Mouse (Mus musculus): ENCODE measurements around the gene Nlrc4. TPM values are rescaled to one million over a fixed set of nuclear protein-coding genes. Genes with fewer than 3 reads are reported as not detected.

Gene Nlrc4
- polyA plus RNA-seq, 1 experiment from 2014 or later = 0.33 TPM

DNA sequence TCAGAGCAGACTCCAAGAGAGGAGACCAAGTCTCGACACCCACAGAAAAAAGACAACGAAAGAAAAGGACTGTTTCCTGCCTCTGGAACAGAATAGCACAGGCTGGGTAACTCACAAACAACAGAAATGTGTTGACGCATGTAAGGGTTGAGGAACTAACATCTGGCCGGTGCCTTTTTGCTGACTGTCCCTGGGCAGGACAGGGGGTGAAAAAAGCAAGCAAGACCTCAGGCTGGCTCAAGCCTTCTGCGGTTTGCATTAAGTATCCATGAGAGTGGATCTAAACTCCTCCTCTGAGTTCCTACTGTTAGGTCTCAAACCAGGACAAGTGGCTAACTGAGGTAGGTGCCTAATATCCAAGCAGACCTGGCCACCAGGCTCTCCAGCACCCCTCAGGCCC is 26.3 kb downstream of the Nlrc4 start:
- 84% methylated on average over 5 of the region's 5 CpGs for WGBS
- H3K9ac ChIP-seq (ENCODE audit: low read depth, low read length) = no peak overlapping the region
- ATAC-seq (replicated peaks; ENCODE audit: low FRiP score, low read depth) (no peak), DNase-seq (ENCODE audit: low spot score) (no peak)
- no peak overlapping the region for H3K27ac ChIP-seq
- TF ChIP-seq CTCF (IDR thresholded peaks at IDR 0.05; ENCODE audit: low read depth) = no peak
- H3K4me3 ChIP-seq (replicated peaks; ENCODE audit: low read depth, low read length) = no peak overlapping the region
- no peak overlapping the region for H3K4me2 ChIP-seq (ENCODE audit: low read length)
- H3K4me1 ChIP-seq (replicated peaks; ENCODE audit: insufficient read depth, low read length) = no peaks in the 10 kb centered on the region
- H3K9me3 ChIP-seq (replicated peaks; ENCODE audit: low read length) = no peaks in the 10 kb centered on the region
- H3K36me3 ChIP-seq (ENCODE audit: insufficient read depth, low read length) = 0 out of 2 replicates have a peak, but pooled peaks cover 9% of the 10 kb centered on the region
- H3K27me3 ChIP-seq (ENCODE audit: insufficient read depth, low read length) = no peaks in the 10 kb centered on the region

DNA sequence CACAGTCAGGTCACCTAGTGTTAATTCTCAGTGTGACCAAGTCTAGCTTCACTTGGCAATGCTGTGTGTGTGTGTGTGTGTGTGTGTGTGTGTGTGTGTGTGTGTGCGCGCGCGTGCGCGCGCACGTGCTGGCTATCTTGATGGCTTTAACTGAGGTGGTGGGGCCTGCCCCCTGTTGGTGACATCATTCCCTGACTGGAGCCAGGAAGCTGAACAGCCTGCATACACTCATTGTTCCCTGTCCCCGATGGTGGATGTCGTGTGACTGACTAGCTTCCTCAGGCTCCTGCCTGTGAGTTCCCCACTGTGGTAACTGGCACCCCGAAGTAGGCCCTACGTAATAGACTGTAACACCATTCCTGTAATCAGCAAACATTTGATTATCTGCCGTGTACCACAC is 27.5 kb downstream of the Nlrc4 start:
- no peak for ATAC-seq (replicated peaks; ENCODE audit: low FRiP score, low read depth)
- Histone ChIP-seq H3K9ac (ENCODE audit: low read depth, low read length) (no peak overlapping the region), H3K27me3 (ENCODE audit: insufficient read depth, low read length) (no peaks in the 10 kb centered on the region), H3K36me3 (ENCODE audit: insufficient read depth, low read length) (0 out of 2 replicates have a peak, but pooled peaks cover 16% of the 10 kb centered on the region), H3K27ac (no peak overlapping the region), H3K4me1 (replicated peaks; ENCODE audit: insufficient read depth, low read length) (no peaks in the 10 kb centered on the region), H3K4me2 (ENCODE audit: low read length) (no peak overlapping the region), H3K9me3 (replicated peaks; ENCODE audit: low read length) (no peaks in the 10 kb centered on the region), H3K4me3 (replicated peaks; ENCODE audit: low read depth, low read length) (no peak overlapping the region)
- WGBS = 85% methylated on average over 13 of the region's 13 CpGs
- DNase-seq (ENCODE audit: low spot score) = no peak
- peak; percentile 31; the same call in 1 of the 2 replicates for TF ChIP-seq CTCF (IDR thresholded peaks at IDR 0.05; ENCODE audit: low read depth)

DNA sequence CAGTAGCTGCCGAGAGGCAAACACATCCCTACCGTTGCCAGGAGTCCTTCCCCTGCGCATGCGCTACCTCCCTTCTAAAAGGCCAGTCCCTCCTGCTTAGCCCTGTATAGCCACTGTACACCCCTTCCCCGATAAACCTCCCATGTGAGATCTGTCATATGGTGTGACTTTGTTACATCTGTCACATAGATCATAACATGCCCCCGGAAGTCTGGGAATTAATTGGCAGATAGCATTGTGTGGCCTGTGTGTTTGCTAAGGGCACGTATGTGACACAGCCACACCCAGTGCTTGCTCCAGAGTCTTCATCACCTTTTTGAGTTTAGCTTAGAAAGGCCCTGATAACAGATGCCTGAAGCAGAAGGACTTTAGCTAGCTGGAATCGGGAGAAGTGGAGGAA is 28.9 kb downstream of the Nlrc4 start:
- no peak for ATAC-seq (replicated peaks; ENCODE audit: low FRiP score, low read depth)
- 79% methylated on average over 8 of the region's 8 CpGs for WGBS
- TF ChIP-seq CTCF (IDR thresholded peaks at IDR 0.05; ENCODE audit: low read depth) = no peak

DNA sequence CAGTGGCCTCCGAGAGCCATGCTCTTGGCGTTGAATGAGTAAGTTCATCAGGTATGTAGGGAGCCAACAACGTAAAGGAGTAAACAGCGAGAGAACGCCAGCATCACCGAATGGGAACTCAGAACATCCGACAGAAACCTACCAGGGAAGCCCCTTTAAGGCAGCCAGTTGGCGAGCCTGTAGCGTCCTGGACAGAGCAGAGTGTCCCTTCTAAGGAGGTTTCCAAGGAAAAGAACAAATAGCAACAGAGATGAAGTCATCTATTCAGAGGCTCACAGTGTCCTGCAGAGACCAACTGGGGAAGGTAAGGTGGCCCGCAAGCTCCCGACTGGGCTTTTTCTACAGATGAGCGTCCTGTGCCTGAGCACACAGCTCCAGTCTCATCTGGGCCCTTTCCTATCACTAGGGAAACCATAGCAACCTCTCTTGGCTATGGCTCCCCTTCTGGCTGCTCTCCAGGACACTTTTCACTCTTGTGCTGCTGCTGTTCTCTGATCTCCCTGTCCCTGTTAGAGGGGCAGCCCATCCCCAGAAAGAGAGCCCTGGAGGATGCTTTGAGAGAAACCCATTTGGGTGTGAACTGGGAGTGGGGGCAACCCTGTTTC is 34.4 kb downstream of the Nlrc4 start:
- no peaks in the 10 kb centered on the region for H3K27me3 ChIP-seq (ENCODE audit: insufficient read depth, low read length)
- WGBS = 96% methylated on average over 12 of the region's 12 CpGs
- no peak for TF ChIP-seq CTCF (IDR thresholded peaks at IDR 0.05; ENCODE audit: low read depth)
- no peak overlapping the region for H3K4me3 ChIP-seq (replicated peaks; ENCODE audit: low read depth, low read length)
- no peak for DNase-seq (ENCODE audit: low spot score)
- H3K9ac ChIP-seq (ENCODE audit: low read depth, low read length) = no peak overlapping the region
- no peaks in the 10 kb centered on the region for H3K4me1 ChIP-seq (replicated peaks; ENCODE audit: insufficient read depth, low read length)
- no peak overlapping the region for H3K27ac ChIP-seq
- no peak for ATAC-seq (replicated peaks; ENCODE audit: low FRiP score, low read depth)
- H3K36me3 ChIP-seq (ENCODE audit: insufficient read depth, low read length) = peaks cover 44% of the 10 kb centered on the region
- H3K9me3 ChIP-seq (replicated peaks; ENCODE audit: low read length) = no peaks in the 10 kb centered on the region
- H3K4me2 ChIP-seq (ENCODE audit: low read length) = no peak overlapping the region

More for the DNA sequence above, 28.9 kb downstream of the Nlrc4 start:
- H3K27me3 ChIP-seq (ENCODE audit: insufficient read depth, low read length) = no peaks in the 10 kb centered on the region
- no peaks in the 10 kb centered on the region for H3K4me1 ChIP-seq (replicated peaks; ENCODE audit: insufficient read depth, low read length)
- no peak overlapping the region for H3K4me3 ChIP-seq (replicated peaks; ENCODE audit: low read depth, low read length)
- no peak overlapping the region for H3K27ac ChIP-seq
- 0 out of 2 replicates have a peak, but pooled peaks cover 17% of the 10 kb centered on the region for H3K36me3 ChIP-seq (ENCODE audit: insufficient read depth, low read length)
- no peak overlapping the region for H3K9ac ChIP-seq (ENCODE audit: low read depth, low read length)
- no peaks in the 10 kb centered on the region for H3K9me3 ChIP-seq (replicated peaks; ENCODE audit: low read length)
- no peak overlapping the region for H3K4me2 ChIP-seq (ENCODE audit: low read length)
- no peak for DNase-seq (ENCODE audit: low spot score)

DNA sequence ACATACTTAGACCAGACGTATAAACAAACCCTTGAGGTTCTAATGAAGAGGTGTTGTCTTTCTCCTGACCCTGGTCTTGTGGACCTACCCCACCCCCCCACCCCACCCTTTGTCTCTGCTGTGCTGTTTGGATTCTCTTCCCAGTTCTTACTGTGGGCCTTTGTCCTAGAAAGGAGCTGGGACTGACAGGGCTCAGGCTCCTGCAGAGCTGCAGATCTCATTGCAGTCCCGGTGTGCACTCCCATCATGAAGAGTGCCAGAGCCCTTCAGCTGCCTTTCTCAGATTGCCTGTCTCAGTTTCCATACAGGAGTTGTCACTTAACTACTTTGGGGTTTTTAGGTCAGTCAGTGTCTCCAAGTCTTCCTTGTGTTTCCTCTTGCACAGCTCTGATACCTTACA is 38.3 kb downstream of the Nlrc4 start:
- no peaks in the 10 kb centered on the region for H3K9me3 ChIP-seq (replicated peaks; ENCODE audit: low read length)
- no peak overlapping the region for H3K4me2 ChIP-seq (ENCODE audit: low read length)
- ATAC-seq (replicated peaks; ENCODE audit: low FRiP score, low read depth) (no peak), DNase-seq (ENCODE audit: low spot score) (no peak)
- H3K9ac ChIP-seq (ENCODE audit: low read depth, low read length) = no peak overlapping the region
- peaks cover 43% of the 10 kb centered on the region for H3K36me3 ChIP-seq (ENCODE audit: insufficient read depth, low read length)
- TF ChIP-seq CTCF (IDR thresholded peaks at IDR 0.05; ENCODE audit: low read depth) = no peak
- H3K4me3 ChIP-seq (replicated peaks; ENCODE audit: low read depth, low read length) = no peak overlapping the region
- WGBS = 88% methylated on average over 2 of the region's 2 CpGs
- no peak overlapping the region for H3K27ac ChIP-seq
- no peaks in the 10 kb centered on the region for H3K4me1 ChIP-seq (replicated peaks; ENCODE audit: insufficient read depth, low read length)
- no peaks in the 10 kb centered on the region for H3K27me3 ChIP-seq (ENCODE audit: insufficient read depth, low read length)

DNA sequence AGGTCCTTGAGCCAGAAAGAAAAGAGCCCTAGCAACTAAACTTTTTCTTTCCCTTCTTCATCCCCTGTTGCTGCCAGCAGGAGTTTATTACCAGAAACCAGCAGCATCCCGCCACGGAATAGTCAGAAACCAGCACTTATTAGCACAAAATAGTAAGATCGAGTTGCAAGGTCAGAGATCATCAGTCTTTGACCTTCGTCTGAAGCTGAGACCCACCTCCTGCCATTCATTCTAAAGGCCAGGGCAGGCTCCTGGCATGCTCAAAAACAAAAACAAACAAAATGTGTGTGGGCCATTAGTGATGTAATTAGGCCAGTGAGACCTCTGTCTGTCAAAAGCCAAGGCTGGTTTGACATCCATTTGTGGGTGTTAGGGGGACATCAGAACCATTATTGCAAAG is 40.8 kb downstream of the Nlrc4 start:
- Histone ChIP-seq H3K4me1 (replicated peaks; ENCODE audit: insufficient read depth, low read length) (no peaks in the 10 kb centered on the region), H3K4me2 (ENCODE audit: low read length) (no peak overlapping the region), H3K9ac (ENCODE audit: low read depth, low read length) (no peak overlapping the region), H3K9me3 (replicated peaks; ENCODE audit: low read length) (no peaks in the 10 kb centered on the region), H3K27me3 (ENCODE audit: insufficient read depth, low read length) (no peaks in the 10 kb centered on the region), H3K4me3 (replicated peaks; ENCODE audit: low read depth, low read length) (no peak overlapping the region), H3K36me3 (ENCODE audit: insufficient read depth, low read length) (peaks cover 41% of the 10 kb centered on the region), H3K27ac (no peak overlapping the region)
- WGBS = 40% methylated on average over 4 of the region's 4 CpGs
- TF ChIP-seq CTCF (IDR thresholded peaks at IDR 0.05; ENCODE audit: low read depth) = no peak
- ATAC-seq (replicated peaks; ENCODE audit: low FRiP score, low read depth) (no peak), DNase-seq (ENCODE audit: low spot score) (no peak)
